Mouse (Mus musculus) spleen, postnatal 14 days (tissue): ENCODE measurements around the gene St13.

Experiments used
- DNase-seq, 2 experiments: peaks; one replicate each; pipeline ENCODE4 v3.0.0; 2021 to 2022; ENCODE audit warnings: low spot score in 2 of 2

St13 gene

GRCm38 (mm10) chr15:81365246-81365645 is 34.6 kb downstream of the St13 start:
- no peak for DNase-seq

GRCm38 (mm10) chr15:81364271-81364670 is 35.6 kb downstream of the St13 start:
- no peak for DNase-seq

- no peak for DNase-seq
Observed at GRCm38 (mm10) chr15:81362501-81362900, 37.4 kb downstream of the St13 start.

DNA sequence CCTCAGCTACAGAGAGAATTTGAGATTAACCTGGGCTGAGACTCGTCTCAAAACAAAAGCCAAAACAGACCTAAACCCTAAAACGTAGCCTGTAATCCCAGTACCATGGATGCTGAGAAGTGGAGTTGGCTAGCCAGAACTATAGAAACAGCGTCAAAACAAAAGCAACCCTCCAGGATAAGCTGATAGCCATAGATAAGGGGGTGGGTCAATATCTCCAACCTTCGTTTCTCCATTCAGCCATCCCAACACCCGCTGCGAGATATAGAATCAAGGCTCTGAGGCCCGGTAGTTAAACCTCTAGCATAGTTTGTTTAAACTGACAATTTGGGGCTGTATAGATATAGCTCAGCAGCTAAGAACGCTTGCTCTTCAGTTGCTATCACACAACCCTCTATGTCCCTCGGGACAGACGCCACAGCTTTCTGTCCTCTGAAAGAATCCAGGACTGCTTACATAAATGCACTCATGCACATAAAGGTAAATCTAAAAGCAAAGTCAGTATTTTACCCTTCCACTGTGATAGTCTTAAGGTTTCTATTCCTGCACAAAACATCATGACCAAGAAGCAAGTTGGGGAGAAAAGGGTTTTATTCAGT is 38.4 kb downstream of the St13 start:
- DNase-seq, result no peak

GRCm38 (mm10) chr15:81361022-81361404 is 38.9 kb downstream of the St13 start:
- DNase-seq, result no peak

DNA sequence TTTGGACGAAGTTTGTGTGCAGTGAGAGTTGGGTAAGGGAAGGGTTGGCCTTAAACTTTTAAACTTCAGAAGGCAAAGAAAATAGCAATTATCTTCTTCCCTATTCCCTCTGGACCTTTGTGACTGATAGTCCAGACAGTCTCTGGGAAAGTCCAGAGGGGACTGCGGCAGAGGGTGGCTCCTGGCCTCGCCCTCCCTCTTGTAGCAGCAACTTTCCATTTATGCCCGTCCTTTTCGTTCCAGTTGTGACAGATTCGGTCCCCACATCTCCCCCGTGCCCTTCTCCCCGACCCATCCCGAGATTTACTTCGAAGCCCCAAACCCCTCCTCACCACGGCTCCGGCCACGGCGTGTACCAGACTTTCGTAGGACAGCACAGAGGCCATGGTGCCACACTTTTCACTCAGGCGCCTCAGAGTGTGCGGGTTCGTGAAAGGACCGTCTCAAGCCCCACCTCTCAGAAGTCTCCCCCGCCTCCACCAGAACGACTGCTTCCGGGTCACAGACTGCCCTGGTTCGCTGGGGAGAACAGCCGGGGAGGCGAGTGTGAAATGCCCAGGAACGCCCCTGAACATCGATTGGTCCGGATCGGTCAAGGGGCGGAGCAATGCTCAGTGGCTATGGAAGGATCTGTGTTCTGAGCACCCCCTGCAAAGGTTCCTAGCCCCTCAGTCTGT is 39.4 kb downstream of the St13 start, which contains the start of gene Slc25a17:
Gene Slc25a17 (minus strand): TSS at position 468 of the 677 bp plus-strand sequence.
- peak; percentile 87 to 95 for DNase-seq

DNA sequence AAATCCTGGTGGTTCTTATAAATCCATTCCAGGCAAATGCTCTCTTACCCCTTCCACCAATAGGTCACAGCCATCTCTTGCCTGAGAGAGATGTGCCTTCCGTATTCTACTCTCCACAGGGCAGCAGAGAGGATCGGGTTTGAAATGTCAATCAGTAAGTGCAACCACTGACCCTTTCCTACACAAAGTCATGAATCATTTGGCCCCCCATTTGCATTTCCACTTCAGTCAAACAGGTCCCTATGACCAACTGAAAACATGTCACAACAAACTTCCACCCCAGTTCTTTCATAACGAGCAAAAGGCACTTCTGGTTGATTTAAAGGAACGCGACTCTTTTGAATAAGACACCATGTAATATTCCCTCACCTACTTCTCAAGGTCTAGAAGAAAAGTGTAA is 40.5 kb downstream of the St13 start:
- no peak for DNase-seq

- no peak for DNase-seq
Observed at GRCm38 (mm10) chr15:81358943-81359342, 40.9 kb downstream of the St13 start.

DNA sequence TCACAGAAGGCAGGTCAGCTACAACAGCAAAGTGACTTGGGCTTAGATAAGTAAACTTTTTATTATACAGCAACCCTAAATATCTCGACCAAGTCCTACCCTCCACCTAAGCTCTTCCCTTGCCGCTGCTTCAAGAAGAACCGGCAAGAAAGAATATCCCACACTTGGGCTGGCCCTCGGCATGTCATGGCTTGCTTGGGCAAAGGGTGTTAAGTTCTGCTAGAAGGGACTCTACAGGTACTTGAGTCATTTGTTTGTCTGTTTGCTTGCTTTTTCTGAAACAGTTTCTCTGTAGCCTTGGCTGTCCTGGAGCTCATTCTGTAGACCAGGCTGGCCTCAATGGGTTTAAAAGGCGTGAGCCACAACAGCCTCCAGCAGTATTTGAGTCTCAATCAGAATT is 42.9 kb downstream of the St13 start:
- no peak for DNase-seq

GRCm38 (mm10) chr15:81355146-81355761 is 44.6 kb downstream of the St13 start:
- DNase-seq, result peak; percentile 38 to 65

DNA sequence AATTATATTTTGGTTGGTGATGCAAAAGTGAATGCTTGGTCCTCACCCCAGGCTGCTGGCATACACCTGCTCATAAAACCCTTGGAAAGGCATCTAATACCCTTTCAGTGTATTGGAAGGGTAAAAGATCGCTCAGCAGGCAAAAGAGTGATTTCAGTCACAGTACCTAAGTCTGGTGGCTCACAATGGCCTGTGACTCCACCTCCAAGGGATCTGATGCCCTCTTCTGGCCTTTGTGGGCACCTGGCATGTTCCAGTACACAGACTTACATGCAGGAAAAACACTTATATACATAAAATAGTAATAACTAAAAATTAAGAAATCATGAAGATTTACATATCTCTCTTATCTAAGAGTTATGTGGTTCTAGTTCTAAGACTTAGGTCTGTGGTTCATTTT is 47.2 kb downstream of the St13 start:
- DNase-seq, result no peak

GRCm38 (mm10) chr15:81350401-81350800 is 49.5 kb downstream of the St13 start:
- no peak for DNase-seq

- no peak for DNase-seq
Observed at GRCm38 (mm10) chr15:81348366-81348765, 51.5 kb downstream of the St13 start.

- no peak for DNase-seq
Observed at GRCm38 (mm10) chr15:81347466-81347865, 52.4 kb downstream of the St13 start.

DNA sequence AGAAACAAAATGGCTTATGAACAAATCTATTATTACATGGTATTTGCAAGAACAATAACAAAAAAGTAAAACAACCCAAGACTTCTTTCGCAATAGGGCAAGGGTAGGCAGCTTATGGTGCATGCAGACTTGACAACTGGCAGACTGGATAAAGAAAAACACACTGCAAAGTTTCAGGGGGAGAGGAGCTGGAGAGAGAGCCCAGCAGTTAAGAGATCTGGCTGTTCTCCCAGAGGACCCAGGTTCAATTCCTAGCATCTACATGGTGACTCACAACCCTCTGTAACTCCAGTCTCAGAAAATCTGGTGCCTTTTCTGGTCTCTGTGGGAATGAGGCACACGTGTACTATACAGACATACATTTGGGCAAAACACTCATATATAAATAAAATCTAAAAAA is 58.5 kb downstream of the St13 start:
- no peak for DNase-seq

DNA sequence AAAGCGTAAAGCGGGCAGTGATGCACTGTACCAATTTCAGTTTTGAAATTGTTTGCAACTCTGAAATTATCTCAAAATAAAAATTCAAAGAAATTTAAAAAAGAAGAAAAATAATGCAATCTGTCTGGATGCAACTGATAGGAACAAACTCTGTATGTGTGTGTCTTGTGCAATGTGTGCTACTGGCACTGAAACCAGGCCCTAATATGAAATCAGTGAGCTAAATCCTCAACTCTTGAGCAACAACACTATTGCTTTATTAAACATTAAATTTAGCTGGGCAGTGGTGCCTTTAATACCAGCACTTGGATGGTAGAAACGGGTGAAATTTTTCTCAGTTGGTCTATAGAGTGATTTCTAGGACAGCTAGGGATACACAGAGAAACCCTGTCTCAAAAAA is 60.7 kb downstream of the St13 start:
- no peak for DNase-seq

DNA sequence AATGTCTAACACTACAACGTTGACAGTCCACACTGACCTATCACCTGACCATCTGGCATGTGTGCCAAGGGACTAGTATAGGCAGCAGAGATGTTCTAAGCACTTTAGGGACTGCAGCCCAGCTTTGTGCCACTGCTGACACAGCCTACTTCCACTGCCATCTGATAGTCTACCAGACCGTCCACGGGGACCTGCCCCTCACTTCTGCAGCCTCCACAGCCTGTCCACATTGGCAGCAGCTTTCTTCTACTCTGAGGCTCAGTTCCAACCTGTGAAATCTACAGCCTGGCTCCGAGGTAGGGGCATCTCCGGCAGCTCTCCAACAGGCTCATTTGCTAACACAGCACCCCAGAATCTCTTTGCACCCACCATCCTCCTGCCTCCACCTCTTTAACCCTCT is 63.4 kb downstream of the St13 start:
- no peak for DNase-seq

- no peak for DNase-seq
Observed at GRCm38 (mm10) chr15:81332517-81332916, 67.4 kb downstream of the St13 start.

- DNase-seq, result no peak
Observed at GRCm38 (mm10) chr15:81330816-81331433, 69.0 kb downstream of the St13 start.

- DNase-seq, result no peak
Observed at GRCm38 (mm10) chr15:81329721-81330369, 70.0 kb downstream of the St13 start.

- DNase-seq, result no peak
Observed at GRCm38 (mm10) chr15:81327501-81327900, 72.4 kb downstream of the St13 start.

GRCm38 (mm10) chr15:81324979-81325378 is 74.9 kb downstream of the St13 start:
- DNase-seq, result no peak
